Mouse (Mus musculus): ENCODE results near the gene Gm10681. TPM values are rescaled to one million over a fixed set of nuclear protein-coding genes. Genes with fewer than 3 reads are reported as not detected.

The Gm10681 gene
- polyA plus RNA-seq (2015; fragmentation: Nextera tagmentation; extraction: Ambion mirVana): not detected in 2 replicates

DNA sequence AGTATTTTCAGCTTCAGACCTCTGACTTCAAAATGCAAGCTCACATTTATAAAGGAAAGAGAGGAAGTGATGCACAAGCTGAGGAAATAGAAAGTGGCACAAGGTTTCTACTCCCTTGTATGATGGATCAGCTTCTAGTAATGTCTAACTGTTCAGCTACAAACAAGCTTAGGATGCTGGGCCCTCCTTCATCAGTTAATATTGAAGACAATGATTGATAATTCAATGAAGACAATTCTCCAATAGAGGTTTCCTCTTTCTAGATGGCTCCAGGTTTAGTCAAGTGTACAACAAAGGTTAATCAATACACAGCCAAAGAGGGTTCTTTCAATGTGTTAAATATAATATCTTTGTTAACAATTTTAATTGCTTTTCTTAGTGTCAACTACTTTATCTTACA is at the start of gene Gm10681:
Gene Gm10681 (minus strand): TSS at position 101 of the 400 bp plus-strand sequence.

DNA sequence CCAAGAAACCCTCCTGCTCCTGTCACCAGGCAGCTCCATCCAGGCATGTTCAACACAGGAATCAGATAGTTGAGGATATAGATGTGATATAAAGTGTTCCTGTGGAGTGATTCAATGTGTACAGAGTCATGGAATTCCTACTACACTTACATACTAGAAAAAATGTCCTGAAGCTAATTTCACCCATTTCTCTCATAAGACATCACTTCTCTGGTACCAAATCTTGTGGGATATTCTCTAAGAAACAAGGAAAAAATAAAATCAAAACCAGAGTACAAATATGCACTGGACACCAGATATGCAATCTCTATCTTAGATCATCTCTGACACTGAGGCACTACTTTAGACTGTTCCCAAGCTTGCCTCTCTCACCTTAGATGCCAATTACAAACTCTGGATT is 41.5 kb upstream of the Gm10681 start, which contains the start of gene Hsd3b5:
Gene Hsd3b5 (minus strand): TSS at position 101 of the 400 bp plus-strand sequence.

GRCm38 (mm10) chr3:98510414-98510813 is 78.2 kb downstream of the Gm10681 start, which contains the start of gene Hsd3b4:
TSS of gene Hsd3b4 (minus strand) at chr3:98510514.

Other genes with a start within 250 kb of the Gm10681 start
- gene Phgdh, start 248.8 kb downstream of the Gm10681 start, polyA plus RNA-seq (2015; fragmentation: Nextera tagmentation; extraction: Ambion mirVana): 30.4 and 58.9 TPM in 2 replicates
- 3.2 TPM in 2 replicates for gene Zfp697, start 206.3 kb downstream of the Gm10681 start, polyA plus RNA-seq (2015; fragmentation: Nextera tagmentation; extraction: Ambion mirVana)
- gene Gm4450, start 131.7 kb downstream of the Gm10681 start, polyA plus RNA-seq (2015; fragmentation: Nextera tagmentation; extraction: Ambion mirVana): not detected in 2 replicates
- gene Hsd3b4, start 78.3 kb downstream of the Gm10681 start, polyA plus RNA-seq (2015; fragmentation: Nextera tagmentation; extraction: Ambion mirVana): not detected in 2 replicates
- not detected in 2 replicates for gene Hsd3b5, start 41.4 kb upstream of the Gm10681 start, polyA plus RNA-seq (2015; fragmentation: Nextera tagmentation; extraction: Ambion mirVana)
- not detected in 2 replicates for gene Hsd3b2, start 135.7 kb upstream of the Gm10681 start, polyA plus RNA-seq (2015; fragmentation: Nextera tagmentation; extraction: Ambion mirVana)
- gene Hsd3b3, start 174.3 kb upstream of the Gm10681 start, polyA plus RNA-seq (2015; fragmentation: Nextera tagmentation; extraction: Ambion mirVana): not detected in 2 replicates
- not detected in 2 replicates for gene Hsd3b6, start 225.6 kb upstream of the Gm10681 start, polyA plus RNA-seq (2015; fragmentation: Nextera tagmentation; extraction: Ambion mirVana)